8 mouse cellular contexts compared by ENCODE assay signal in the genomic region with DNA sequence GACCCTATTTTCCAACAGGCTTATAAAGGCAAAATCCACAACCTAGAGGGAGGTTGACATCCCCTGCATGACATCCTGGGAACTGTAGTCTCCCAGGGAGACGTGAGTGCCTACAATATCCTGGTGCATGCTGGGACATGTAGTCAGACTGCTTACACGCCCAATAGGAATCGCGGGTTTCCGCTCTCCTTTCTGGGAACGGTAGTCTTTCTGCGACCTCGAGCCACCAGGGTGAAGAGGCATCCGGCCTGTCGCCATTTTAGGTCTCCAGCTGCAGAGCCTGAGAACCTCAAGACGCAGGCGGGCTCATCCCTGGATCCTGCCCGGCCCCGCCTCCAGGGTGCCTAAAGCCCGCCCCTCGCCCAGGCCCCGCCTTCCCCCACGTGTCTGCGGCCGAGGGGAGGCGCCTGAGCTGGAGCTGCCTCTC. TPM values are rescaled to one million over a fixed set of nuclear protein-coding genes. Genes with fewer than 3 reads are reported as not detected.
DNase-seq lines count a peak whose midpoint lies in the region; ATAC-seq and TF ChIP-seq lines count a peak whose summit lies in the region.
"Not testable (repeated sequence)": the region's sequence is repeated elsewhere in the genome, so short reads cannot be mapped to it uniquely, and the experiment has no call there.

Gene Catspere2, plus strand, starts transcription at position 400 of the 427 bp plus-strand sequence.

- not testable (repeated sequence) for H3K36me3 ChIP-seq in hindbrain, embryonic 10.5 days; lung, postnatal 0 days (ENCODE audit: insufficient read depth, low read length)

- not testable (repeated sequence) for H3K27me3 ChIP-seq in hindbrain, embryonic 10.5 days (ENCODE audit: insufficient read depth, poor library complexity, severe bottlenecking); lung, postnatal 0 days (replicated peaks; ENCODE audit: insufficient read depth, low read length)

- peak within 1 kb of the TSS; percentile 63 for H3K4me3 ChIP-seq in hindbrain, embryonic 10.5 days
- peak within 1 kb of the TSS; percentile 59 for H3K4me3 ChIP-seq in lung, postnatal 0 days (ENCODE audit: low read depth, low read length)

- peak within 1 kb of the TSS; percentile 57 for H3K4me2 ChIP-seq in lung, postnatal 0 days (replicated peaks; ENCODE audit: low read depth, low read length)

- not testable (repeated sequence) for H3K9me3 ChIP-seq in hindbrain, embryonic 10.5 days; lung, postnatal 0 days (ENCODE audit: low read length)

- peak; percentile 52 for TF ChIP-seq CTCF in lung, postnatal 0 days (IDR thresholded peaks at IDR 0.05)

- under 1% methylated on average over 21 of the region's 21 CpGs for WGBS in hindbrain, embryonic 10.5 days
- 1% methylated on average over 20 of the region's 21 CpGs for WGBS in lung, postnatal 0 days

- H3K27ac ChIP-seq in hindbrain, embryonic 10.5 days, result peak within 1 kb of the TSS; percentile 77
- peak within 1 kb of the TSS; percentile 66; the same call in 1 of the 2 replicates for H3K27ac ChIP-seq in lung, postnatal 0 days (ENCODE audit: low read length)

- H3K4me1 ChIP-seq in hindbrain, embryonic 10.5 days (replicated peaks); lung, postnatal 0 days (ENCODE audit: insufficient read depth, low read depth, low read length): not testable (repeated sequence)

- H3K9ac ChIP-seq in lung, postnatal 0 days (replicated peaks; ENCODE audit: low read depth), result 0 out of 2 replicates have a peak within 1 kb of the TSS, but pooled peaks have one; percentile 44

- peak; percentile 87 for DNase-seq in MN1 (ENCODE audit: low spot score)
- peak; percentile 99 for DNase-seq in cerebellum, adult 9-10 months
- peak; percentile 92 for DNase-seq in hindbrain, embryonic 10.5 days (ENCODE audit: low spot score)
- DNase-seq in layer of hippocampus, adult 9-11 months, result peak; percentile 98
- DNase-seq in lung, postnatal 0 days (ENCODE audit: low spot score), result peak; percentile 98
- DNase-seq in ovary, postnatal 14 days (ENCODE audit: low spot score), result peak; percentile 97
- peak; percentile 100 for DNase-seq in thymus, postnatal 14 days

- peak; percentile 98 for ATAC-seq in frontal cortex, adult (ENCODE audit: low TSS enrichment)
- ATAC-seq in lung, postnatal 0 days, result peak; percentile 97

- not testable (repeated sequence) for TF ChIP-seq EP300 in lung, postnatal 0 days (IDR thresholded peaks at IDR 0.05)

RNA-seq across cellular contexts. Expression of gene Catspere2, which starts in this region (rescaled TPM):
- polyA plus RNA-seq in hindbrain, embryonic 10.5 days (2016; fragmentation: Nextera tagmentation; extraction: Ambion mirVana), result 0.16 TPM in 1 of 2 replicates, not detected in the other
- 1.9 TPM in 2 replicates for polyA plus RNA-seq in lung, postnatal 0 days (2015; fragmentation: Nextera tagmentation; extraction: Ambion mirVana)

Comparison
In these comparisons a context has a peak if more than half of its experiments do, and no peak if none do; other contexts are left out.
1. Peak in every context shown above with its lines: DNase-seq, ATAC-seq, H3K4me3 ChIP-seq and H3K27ac ChIP-seq.
2. Peak in DNase-seq, H3K4me3 ChIP-seq and H3K27ac ChIP-seq in hindbrain, embryonic 10.5 days; RNA of the gene not detected or under 1 TPM.